ENCODE assay signal across 22 mouse cellular contexts in genomic region chr10:127303136-127303535, GRCm38 (mm10). TPM values are rescaled to one million over a fixed set of nuclear protein-coding genes. Genes with fewer than 3 reads are reported as not detected.
"Had no signal": no experiment of that assay in that cellular context is flagged by ENCODE, and none has a peak within 500 bp of the region (broad histone marks: within the 10 kb centered on the region; RNA-seq: fewer than 3 reads in every experiment).

No protein-coding gene starts in this region.

- ATAC-seq: liver, postnatal 0 days; lung, postnatal 0 days; midbrain, embryonic 13.5 days; midbrain, embryonic 15.5 days had no signal

- H3K4me1 ChIP-seq: liver, embryonic 13.5 days; liver, embryonic 15.5 days; lung, embryonic 15.5 days; midbrain, embryonic 13.5 days; midbrain, embryonic 15.5 days; neural tube, embryonic 13.5 days; neural tube, embryonic 15.5 days; stomach, embryonic 15.5 days had no signal

- H3K27me3 ChIP-seq: liver, embryonic 13.5 days; liver, embryonic 15.5 days; lung, embryonic 15.5 days; midbrain, embryonic 13.5 days; midbrain, embryonic 15.5 days; neural tube, embryonic 13.5 days; neural tube, embryonic 15.5 days; stomach, embryonic 15.5 days had no signal

- H3K27ac ChIP-seq: liver, embryonic 13.5 days; liver, embryonic 15.5 days; lung, embryonic 15.5 days; macrophage; midbrain, embryonic 13.5 days; midbrain, embryonic 15.5 days; neural tube, embryonic 13.5 days; neural tube, embryonic 15.5 days; stomach, embryonic 15.5 days; stomach, postnatal 0 days had no signal

- H3K4me3 ChIP-seq: liver, embryonic 13.5 days; liver, embryonic 15.5 days; lung, embryonic 15.5 days; midbrain, embryonic 13.5 days; midbrain, embryonic 15.5 days; neural tube, embryonic 13.5 days; neural tube, embryonic 15.5 days; stomach, embryonic 15.5 days had no signal

- H3K9me3 ChIP-seq: liver, embryonic 13.5 days; liver, embryonic 15.5 days; lung, embryonic 15.5 days; midbrain, embryonic 13.5 days; midbrain, embryonic 15.5 days; neural tube, embryonic 13.5 days; neural tube, embryonic 15.5 days; stomach, embryonic 15.5 days had no signal

- DNase-seq: liver, embryonic 13.5 days; liver, postnatal 0 days; lung, adult 2 months; lung, postnatal 14 days; lung, postnatal 36 days; retina, postnatal 1 day; right cerebral cortex, postnatal 14 days; thymus, adult 2 months; thymus, postnatal 25 days; thymus, postnatal 4 days had no signal

RNA-seq across cellular contexts. Expression of gene Gli1, which starts 38.6 kb away (rescaled TPM):
- total RNA-seq: megakaryocyte progenitor cell, adult 5-6 weeks; monocyte, adult 5-6 weeks had no signal
- polyA plus RNA-seq: macrophage had no signal
